Mouse (Mus musculus) brain, embryonic 14.5 days (tissue): ENCODE data around the gene Exoc6.

ENCODE experiments used
- CTCF ChIP-seq: fragments of 200-500 bp; IDR thresholded peaks from 2 replicates; pipeline ENCODE4 v1.5.1; 2012; ENCODE audit warnings: inconsistent platforms, mild to moderate bottlenecking, moderate library complexity, borderline replicate concordance; ENCODE audit not compliant: insufficient read depth, insufficient read length; ENCODE audit errors: extremely low read depth
- POLR2A ChIP-seq: fragments of 200-500 bp; IDR thresholded peaks from 2 replicates; pipeline ENCODE4 v1.6.1; 2012; ENCODE audit warnings: mild to moderate bottlenecking, inconsistent platforms, borderline replicate concordance; ENCODE audit not compliant: poor library complexity, insufficient read depth, insufficient read length, severe bottlenecking; ENCODE audit errors: extremely low read depth

GRCm38 (mm10) chr19:37692879-37693278, 142.7 kb downstream of the Exoc6 start:
- TF ChIP-seq POLR2A, result no peak
- TF ChIP-seq CTCF, result no peak
